Mouse (Mus musculus): ENCODE measurements around the gene Ssr1. TPM values are rescaled to one million over a fixed set of nuclear protein-coding genes. Genes with fewer than 3 reads are reported as not detected.

Ssr1 gene
- polyA plus RNA-seq, 1 experiment = 188 TPM

DNA sequence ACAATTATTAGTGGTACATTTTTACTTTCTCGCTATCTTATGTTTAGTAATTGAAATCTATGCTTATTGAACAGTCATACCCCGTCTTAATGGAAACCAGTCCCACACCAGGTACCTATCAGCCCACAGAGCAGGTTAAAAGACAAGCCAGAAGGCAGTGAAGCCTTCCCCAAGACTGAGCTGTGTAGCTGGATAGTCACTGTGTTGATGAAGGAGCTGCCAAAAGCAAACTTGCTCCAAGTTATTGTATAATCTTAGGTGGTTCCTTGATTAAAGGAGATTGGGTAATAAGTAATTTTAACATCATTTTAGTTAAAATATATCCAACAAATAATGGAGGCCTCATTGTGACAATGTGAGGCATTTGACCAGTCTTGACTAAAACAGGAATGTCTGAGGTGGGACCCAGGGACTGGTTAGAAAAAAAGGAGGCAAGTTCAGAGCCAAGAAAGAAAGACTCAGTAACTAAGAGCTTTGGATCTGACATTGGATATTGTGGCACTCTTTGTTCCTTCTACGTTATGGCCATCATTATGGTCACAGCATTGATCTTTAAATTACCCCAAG, 74.2 kb downstream of the Ssr1 start:
- no peak for TF ChIP-seq POLR2A (IDR thresholded peaks at IDR 0.05; ENCODE audit: insufficient read depth, low read depth, low read length)
- 93% methylated on average over 3 of the region's 3 CpGs for WGBS
- Histone ChIP-seq H3K4me3 (ENCODE audit: insufficient read depth, low read depth, low read length) (no peak overlapping the region), H3K27ac (ENCODE audit: insufficient read depth, low read depth, low read length) (no peak overlapping the region), H3K4me1 (ENCODE audit: control insufficient read depth, insufficient read depth, low read length) (peaks cover 3% of the 10 kb centered on the region; the same call in 1 of the 2 replicates)

DNA sequence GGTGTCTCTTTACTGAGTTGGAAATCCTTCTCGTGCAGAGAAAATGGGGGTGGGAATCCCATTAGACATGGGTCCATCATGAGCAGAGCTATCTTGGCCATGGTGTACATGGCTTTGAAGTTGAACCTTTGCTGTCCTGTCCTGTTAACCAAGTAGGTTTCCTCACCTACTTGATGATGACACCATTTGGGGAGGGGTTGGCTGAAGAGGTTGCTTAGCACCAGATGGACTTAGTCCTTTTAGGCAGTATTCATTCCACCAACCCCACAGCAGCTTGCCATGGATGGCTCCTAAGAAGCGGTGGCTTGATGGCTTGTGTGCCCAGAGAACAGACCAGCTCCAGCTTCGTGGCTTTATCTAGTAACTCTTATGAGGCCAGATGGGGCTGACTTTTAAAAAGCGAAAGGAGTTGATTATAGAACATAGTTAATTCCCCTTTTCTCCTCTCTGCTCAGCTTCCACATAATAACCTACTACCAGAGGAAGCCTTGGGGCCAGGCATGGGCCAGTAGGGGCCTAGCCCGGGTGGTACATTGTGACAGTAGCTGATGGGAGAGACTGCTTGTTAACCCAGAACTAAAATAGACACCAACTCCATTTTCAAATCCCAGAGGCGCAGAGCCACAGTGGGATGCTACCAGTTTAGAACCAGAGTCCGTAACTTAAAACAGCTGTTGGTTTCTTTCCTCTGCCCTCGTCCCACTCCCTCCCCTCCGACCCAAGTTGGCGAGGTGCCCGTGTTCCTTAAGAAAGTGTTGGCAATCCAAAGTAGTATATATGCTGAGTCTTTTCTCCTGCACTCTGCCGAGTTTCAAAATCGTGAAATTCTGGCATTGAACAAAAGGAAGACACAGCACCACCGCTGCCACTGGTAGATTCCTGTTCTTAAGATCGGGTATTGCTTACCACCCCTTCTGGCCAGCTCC, 75.4 kb downstream of the Ssr1 start:
- H3K4me1 ChIP-seq (ENCODE audit: control insufficient read depth, insufficient read depth, low read length) = peaks cover 3% of the 10 kb centered on the region; the same call in 1 of the 2 replicates
- TF ChIP-seq POLR2A (IDR thresholded peaks at IDR 0.05; ENCODE audit: insufficient read depth, low read depth, low read length) = no peak
- no peak for TF ChIP-seq CTCF (IDR thresholded peaks at IDR 0.05; ENCODE audit: insufficient read depth, low read depth, low read length)
- 65% methylated on average over 15 of the region's 15 CpGs for WGBS
- H3K4me3 ChIP-seq (ENCODE audit: insufficient read depth, low read depth, low read length) = no peak overlapping the region
- H3K27ac ChIP-seq (ENCODE audit: insufficient read depth, low read depth, low read length) = no peak overlapping the region

Other genes starting within 250 kb of the Ssr1 start
- 58.3 TPM in 1 of 2 replicates, not detected in the other for gene Rreb1, start 215.8 kb downstream of the Ssr1 start, polyA plus RNA-seq (2012; ENCODE audit: insufficient read depth, insufficient read length, low replicate concordance, missing spikeins)
- not detected in 2 replicates for gene Riok1, start 42.8 kb upstream of the Ssr1 start, polyA plus RNA-seq (2012; ENCODE audit: insufficient read depth, insufficient read length, low replicate concordance, missing spikeins)
- gene Cage1, start 42.9 kb upstream of the Ssr1 start, polyA plus RNA-seq (2012; ENCODE audit: insufficient read depth, insufficient read length, low replicate concordance, missing spikeins) = not detected in 2 replicates
- not detected in 2 replicates for gene Dsp, start 157.1 kb upstream of the Ssr1 start, polyA plus RNA-seq (2012; ENCODE audit: insufficient read depth, insufficient read length, low replicate concordance, missing spikeins)
- not detected in 2 replicates for gene Snrnp48, start 210.7 kb upstream of the Ssr1 start, polyA plus RNA-seq (2012; ENCODE audit: insufficient read depth, insufficient read length, low replicate concordance, missing spikeins)

All from olfactory bulb, adult 2 months (tissue).